8 mouse cellular contexts compared by ENCODE assay signal in the genomic region with DNA sequence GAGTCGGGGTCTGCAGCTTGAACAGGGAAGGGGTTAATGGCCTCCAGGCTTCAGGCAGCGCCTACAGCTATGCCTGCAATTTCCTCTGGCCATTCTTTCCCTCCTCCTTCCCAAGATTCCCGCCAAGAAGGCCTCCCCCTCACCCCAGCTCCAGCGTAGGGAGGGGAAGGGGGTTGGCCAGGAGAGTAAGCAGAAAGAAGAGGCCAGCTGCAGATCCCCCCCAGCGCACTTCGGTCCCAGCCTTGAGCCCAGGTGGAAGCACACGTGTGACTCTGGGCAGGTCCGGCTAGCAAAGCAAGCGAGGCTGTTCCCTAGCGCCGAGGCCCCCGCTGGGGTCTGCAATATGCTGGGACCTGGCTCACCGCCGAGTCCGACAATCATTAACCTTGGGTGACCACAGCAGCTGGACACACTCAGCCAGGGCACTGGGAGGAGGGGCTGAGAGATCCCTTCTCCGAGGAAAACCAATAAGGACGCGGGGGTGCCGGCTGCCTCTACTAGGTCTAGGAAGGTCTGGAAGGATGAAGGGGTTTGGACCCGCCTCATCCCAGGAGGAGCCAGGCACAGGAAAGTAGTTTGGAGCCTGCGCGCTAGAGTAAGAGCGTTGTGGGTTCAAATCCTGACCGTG. TPM values are rescaled to one million over a fixed set of nuclear protein-coding genes. Genes with fewer than 3 reads are reported as not detected.
DNase-seq lines count a peak whose midpoint lies in the region; ATAC-seq and TF ChIP-seq lines count a peak whose summit lies in the region.

Gene Eva1b, plus strand, starts transcription at position 212 of the 628 bp plus-strand sequence.

- WGBS in lung, adult 2 months: 14% methylated on average over 24 of the region's 24 CpGs

- DNase-seq in G1E (ENCODE audit: low spot score): no peak
- DNase-seq in heart, adult 18-20 months: peak; percentile 67 to 76
- DNase-seq in kidney, adult 11 months: peak; percentile 93
- peak; percentile 65 for DNase-seq in lung, adult 2 months
- DNase-seq in ovary, postnatal 36 days (ENCODE audit: low spot score): peak; percentile 64
- DNase-seq in MN1 (ENCODE audit: low spot score): no peak
- no peak for DNase-seq in left cerebral cortex, postnatal 36 days (ENCODE audit: low spot score in 2 of 2)

- TF ChIP-seq CTCF in G1E (IDR thresholded peaks at IDR 0.05; ENCODE audit: low read depth, low read length): no peak
- no peak for TF ChIP-seq CTCF in cortical plate, adult 2 months (IDR thresholded peaks at IDR 0.05; ENCODE audit: extremely low read depth, insufficient read depth, low read length)
- TF ChIP-seq CTCF in lung, adult 2 months (IDR thresholded peaks at IDR 0.05; ENCODE audit: insufficient read depth, low read length): no peak

- H3K27me3 ChIP-seq in G1E (ENCODE audit: insufficient read depth, low read length): peaks cover 51% of the 10 kb centered on the region

- peak within 1 kb of the TSS; percentile 68 for H3K4me3 ChIP-seq in G1E (ENCODE audit: low read depth, low read length)
- peak within 1 kb of the TSS; percentile 33 for H3K4me3 ChIP-seq in cortical plate, adult 2 months (ENCODE audit: insufficient read depth, low read length)
- peak within 1 kb of the TSS; percentile 66 for H3K4me3 ChIP-seq in lung, adult 2 months (replicated peaks; ENCODE audit: extremely low read depth, low read depth, low read length)

- H3K4me1 ChIP-seq in G1E (ENCODE audit: insufficient read depth, low read depth, low read length): peaks cover 12% of the 10 kb centered on the region
- H3K4me1 ChIP-seq in cortical plate, adult 2 months (ENCODE audit: control insufficient read depth, insufficient read depth, low read length): peaks cover 2% of the 10 kb centered on the region; the same call in 1 of the 2 replicates
- peaks cover 22% of the 10 kb centered on the region for H3K4me1 ChIP-seq in lung, adult 2 months (ENCODE audit: control insufficient read depth, insufficient read depth, low read length)

- H3K27ac ChIP-seq in cortical plate, adult 2 months (ENCODE audit: insufficient read depth, low read length): 0 out of 2 replicates have a peak within 1 kb of the TSS, but pooled peaks have one; percentile 67

- intact Hi-C loops in left cerebral cortex, postnatal 36 days (cut with DNase I): no loop called here

- H3K9me3 ChIP-seq in G1E (replicated peaks): no peaks in the 10 kb centered on the region

- H3K36me3 ChIP-seq in G1E (replicated peaks): no peaks in the 10 kb centered on the region

- ATAC-seq in G1E (ENCODE audit: extremely low read depth, insufficient number of reproducible peaks, low FRiP score, poor library complexity, severe bottlenecking): no peak

- TF ChIP-seq POLR2A in cortical plate, adult 2 months (IDR thresholded peaks at IDR 0.05; ENCODE audit: extremely low read depth, insufficient read depth, low read length): no peak
- TF ChIP-seq POLR2A in lung, adult 2 months (IDR thresholded peaks at IDR 0.05; ENCODE audit: borderline replicate concordance, extremely low read depth, low read depth, low read length): peak; percentile 10; the same call in 1 of the 2 replicates

RNA-seq across cellular contexts. Expression of gene Eva1b, which starts in this region (rescaled TPM):
- total RNA-seq in G1E (2014; fragmentation: Nextera tagmentation) (not detected in 2 replicates), G1E (2017) (0.41 and 0.44 TPM in 2 replicates)
- polyA plus RNA-seq in G1E (2012): 1.9 and 3.1 TPM in 2 replicates
- polyA plus RNA-seq in cortical plate, adult 2 months (2012; rRNA removed): 7.6 and 7.9 TPM in 2 replicates
- total RNA-seq in heart, adult 18-20 months (2021): 1 to 10 TPM; 8.8 to 9.5 TPM
- polyA plus RNA-seq in lung, adult 2 months (2012; rRNA removed): 221 and 295 TPM in 2 replicates
- 1 to 10 TPM; 3.0 to 3.8 TPM for total RNA-seq in left cerebral cortex, postnatal 36 days (2021)

Comparison
In these comparisons a context has a peak if more than half of its experiments do, and no peak if none do; other contexts are left out.
1. RNA of gene Eva1b (polyA plus RNA-seq): 221 to 295 TPM in lung, adult 2 months; 7.6 to 7.9 TPM in cortical plate, adult 2 months and 1.9 to 3.1 TPM in G1E; every median in the first group is over 10 times any median in the second.
2. DNase-seq: peak in heart, adult 18-20 months (2 of 2), kidney, adult 11 months (single experiment), lung, adult 2 months (single experiment) and ovary, postnatal 36 days (single experiment); none in G1E (single experiment), MN1 (single experiment) and left cerebral cortex, postnatal 36 days (0 of 2).
3. Peak in every context shown above with its lines, with median percentiles within 50 percentile points of each other: H3K4me3 ChIP-seq.